In genomic region chr11:61808551-61809117, GRCm38 (mm10) we compare ENCODE assay signal across 21 mouse cellular contexts. TPM values are rescaled to one million over a fixed set of nuclear protein-coding genes. Genes with fewer than 3 reads are reported as not detected.
DNase-seq lines count a peak whose midpoint lies in the region; ATAC-seq and TF ChIP-seq lines count a peak whose summit lies in the region.
"Had no signal": no experiment of that assay in that cellular context is flagged by ENCODE, and none has a peak within 500 bp of the region (broad histone marks: within the 10 kb centered on the region; RNA-seq: fewer than 3 reads in every experiment).

No protein-coding gene starts in this region.

- H3K27ac ChIP-seq in stomach, embryonic 14.5 days (ENCODE audit: low read length): peak overlapping the region; percentile 15; the same call in 1 of the 2 replicates
- H3K27ac ChIP-seq in stomach, postnatal 0 days (replicated peaks): no peak overlapping the region
- H3K27ac ChIP-seq in hindbrain, embryonic 13.5 days: no peak overlapping the region
- H3K27ac ChIP-seq: forebrain, embryonic 10.5 days; heart, embryonic 13.5 days; liver, embryonic 15.5 days; midbrain, embryonic 13.5 days had no signal

- no peaks in the 10 kb centered on the region for H3K27me3 ChIP-seq in stomach, embryonic 14.5 days (ENCODE audit: control insufficient read depth, insufficient read depth, low read length)
- no peaks in the 10 kb centered on the region for H3K27me3 ChIP-seq in stomach, postnatal 0 days (ENCODE audit: control insufficient read depth, insufficient read depth, low read length)
- no peaks in the 10 kb centered on the region for H3K27me3 ChIP-seq in hindbrain, embryonic 13.5 days
- H3K27me3 ChIP-seq: heart, embryonic 13.5 days; liver, embryonic 15.5 days; midbrain, embryonic 13.5 days had no signal

- DNase-seq in kidney, postnatal 4 days: peak; percentile 9 to 13
- no peak for DNase-seq in kidney, postnatal 36 days
- DNase-seq in stomach, postnatal 0 days (ENCODE audit: low spot score): no peak
- DNase-seq in lung, postnatal 10 days: peak; percentile 3
- DNase-seq in T-cell, adult 2 months (ENCODE audit: low spot score): no peak
- DNase-seq: adrenal gland, postnatal 36 days; cerebellum, adult 11 months; cerebellum, adult 9-11 months; gastrocnemius, postnatal 25 days; heart, adult 18-20 months; heart, postnatal 14 days; kidney, adult 8-10 months; layer of hippocampus, adult 9-11 months; liver; thymus, postnatal 25 days had no signal

- TF ChIP-seq CTCF in stomach, postnatal 0 days (IDR thresholded peaks at IDR 0.05; ENCODE audit: low read depth): no peak

- H3K4me2 ChIP-seq in stomach, embryonic 14.5 days (replicated peaks; ENCODE audit: low read depth, low read length): no peak overlapping the region
- H3K4me2 ChIP-seq in stomach, postnatal 0 days (replicated peaks; ENCODE audit: low read depth): no peak overlapping the region
- no peak overlapping the region for H3K4me2 ChIP-seq in hindbrain, embryonic 13.5 days
- H3K4me2 ChIP-seq: heart, embryonic 13.5 days; liver, embryonic 15.5 days; midbrain, embryonic 13.5 days had no signal

- no peak overlapping the region for H3K9ac ChIP-seq in stomach, embryonic 14.5 days (replicated peaks; ENCODE audit: low read depth, low read length)
- H3K9ac ChIP-seq in stomach, postnatal 0 days (ENCODE audit: low read length): no peak overlapping the region
- no peak overlapping the region for H3K9ac ChIP-seq in hindbrain, embryonic 13.5 days
- H3K9ac ChIP-seq: heart, embryonic 13.5 days; liver, embryonic 15.5 days; midbrain, embryonic 13.5 days had no signal

- H3K4me3 ChIP-seq in stomach, embryonic 14.5 days (ENCODE audit: low read depth, low read length): no peak overlapping the region
- H3K4me3 ChIP-seq in stomach, postnatal 0 days (ENCODE audit: low read depth, low read length): no peak overlapping the region
- H3K4me3 ChIP-seq in hindbrain, embryonic 13.5 days: no peak overlapping the region
- H3K4me3 ChIP-seq: forebrain, embryonic 10.5 days; heart, embryonic 13.5 days; liver, embryonic 15.5 days; midbrain, embryonic 13.5 days had no signal

- ATAC-seq in stomach, embryonic 14.5 days (ENCODE audit: insufficient number of reproducible peaks, insufficient read depth, low FRiP score, low read depth): no peak
- ATAC-seq in stomach, postnatal 0 days (ENCODE audit: low FRiP score, low TSS enrichment): no peak
- no peak for ATAC-seq in hindbrain, embryonic 13.5 days (ENCODE audit: low FRiP score)
- ATAC-seq: midbrain, embryonic 13.5 days had no signal

- H3K4me1 ChIP-seq in stomach, embryonic 14.5 days (ENCODE audit: control insufficient read depth, insufficient read depth, low read length): no peaks in the 10 kb centered on the region
- no peaks in the 10 kb centered on the region for H3K4me1 ChIP-seq in stomach, postnatal 0 days (replicated peaks; ENCODE audit: control insufficient read depth, insufficient read depth)
- no peaks in the 10 kb centered on the region for H3K4me1 ChIP-seq in hindbrain, embryonic 13.5 days (replicated peaks)
- H3K4me1 ChIP-seq: heart, embryonic 13.5 days; liver, embryonic 15.5 days; midbrain, embryonic 13.5 days had no signal

- 72% methylated on average over 2 of the region's 2 CpGs for WGBS in stomach, embryonic 14.5 days
- 60% methylated on average over 2 of the region's 2 CpGs for WGBS in stomach, postnatal 0 days
- 89% methylated on average over 2 of the region's 2 CpGs for WGBS in hindbrain, embryonic 13.5 days

- no peaks in the 10 kb centered on the region for H3K9me3 ChIP-seq in stomach, embryonic 14.5 days (ENCODE audit: control insufficient read depth, low read depth, low read length)
- no peaks in the 10 kb centered on the region for H3K9me3 ChIP-seq in stomach, postnatal 0 days (ENCODE audit: control insufficient read depth, low read length)
- H3K9me3 ChIP-seq in hindbrain, embryonic 13.5 days: no peaks in the 10 kb centered on the region
- H3K9me3 ChIP-seq: forebrain, embryonic 10.5 days; heart, embryonic 13.5 days; liver, embryonic 15.5 days; midbrain, embryonic 13.5 days had no signal

- H3K36me3 ChIP-seq in stomach, embryonic 14.5 days (ENCODE audit: control insufficient read depth, insufficient read depth, low read length): peaks cover 8% of the 10 kb centered on the region; the same call in 1 of the 2 replicates
- H3K36me3 ChIP-seq in stomach, postnatal 0 days (ENCODE audit: control insufficient read depth, insufficient read depth, low read length): no peaks in the 10 kb centered on the region
- peaks cover 74% of the 10 kb centered on the region for H3K36me3 ChIP-seq in hindbrain, embryonic 13.5 days

- TF ChIP-seq EP300 in stomach, postnatal 0 days (optimal IDR thresholded peaks at IDR 0.05): no peak

RNA-seq across cellular contexts. Expression of gene Ulk2, which starts 46.2 kb away (rescaled TPM):
- polyA plus RNA-seq in stomach, embryonic 14.5 days (2014; fragmentation: Nextera tagmentation; extraction: Ambion mirVana): 19.2 and 20.4 TPM in 2 replicates
- 4.9 and 5.5 TPM in 2 replicates for polyA plus RNA-seq in stomach, postnatal 0 days (2015; fragmentation: Nextera tagmentation; extraction: Ambion mirVana)
- polyA plus RNA-seq in hindbrain, embryonic 13.5 days (2015; fragmentation: Nextera tagmentation; extraction: Ambion mirVana): 32.9 and 34.7 TPM in 2 replicates

RNA-seq across cellular contexts. Expression of gene Prpsap2, which starts 46.7 kb away (rescaled TPM):
- polyA plus RNA-seq in stomach, embryonic 14.5 days (2014; fragmentation: Nextera tagmentation; extraction: Ambion mirVana): 25.4 and 28.9 TPM in 2 replicates
- polyA plus RNA-seq in stomach, postnatal 0 days (2015; fragmentation: Nextera tagmentation; extraction: Ambion mirVana): 17.4 and 17.8 TPM in 2 replicates
- 54.3 and 55.8 TPM in 2 replicates for polyA plus RNA-seq in hindbrain, embryonic 13.5 days (2015; fragmentation: Nextera tagmentation; extraction: Ambion mirVana)

Comparison
In these comparisons a context has a peak if more than half of its experiments do, and no peak if none do; other contexts are left out.
1. DNase-seq: peak in kidney, postnatal 4 days (2 of 2) and lung, postnatal 10 days (single experiment); none in kidney, postnatal 36 days (0 of 2), stomach, postnatal 0 days (single experiment) and T-cell, adult 2 months (single experiment).